Mouse (Mus musculus): Measurements from ENCODE around the gene Hccs. TPM values are rescaled to one million over a fixed set of nuclear protein-coding genes. Genes with fewer than 3 reads are reported as not detected.

The Hccs gene
- total RNA-seq (2023) = 19.7 to 26.5 TPM (median 23.7 TPM) in 4 replicates

DNA sequence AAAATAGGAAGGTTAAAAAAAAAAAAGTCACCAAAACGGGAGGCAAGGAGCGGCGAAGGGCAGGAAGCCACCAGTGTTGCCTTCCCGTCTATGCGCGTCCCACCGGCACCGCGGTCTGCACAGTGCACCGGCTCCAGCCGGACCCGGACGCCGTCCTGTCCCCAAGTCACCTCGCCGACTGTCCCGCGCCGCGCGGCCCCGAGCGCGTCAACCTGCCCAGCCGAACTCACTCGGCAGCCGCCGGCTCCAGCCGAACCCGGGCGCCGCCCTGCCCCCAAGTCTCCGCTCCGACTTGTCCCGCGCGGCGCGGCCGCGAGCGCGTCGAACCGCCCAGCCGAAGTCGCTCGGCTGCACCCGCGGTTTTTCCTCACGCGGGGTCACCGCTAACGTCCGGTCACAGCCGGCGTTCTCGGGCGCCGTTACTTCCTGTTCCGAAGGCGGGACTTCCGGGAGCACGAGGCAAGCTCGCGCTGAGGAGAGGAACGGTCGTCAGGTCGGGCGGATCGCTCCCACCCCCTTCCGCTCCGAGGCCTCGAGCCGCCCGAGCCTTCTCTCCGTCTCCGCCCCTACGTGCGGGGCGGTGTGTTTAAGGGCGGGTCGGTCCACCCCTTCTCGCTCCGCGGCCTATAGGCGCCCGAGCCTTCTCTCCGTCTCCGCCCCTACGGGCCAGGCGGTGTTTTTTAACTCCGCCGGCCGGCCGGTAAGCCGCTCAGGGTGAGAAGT lies at the start of gene Hccs:
Gene Hccs (minus strand): TSS at position 428 of the 723 bp plus-strand sequence.

Other genes with a start within 250 kb of the Hccs start
- gene Amelx, start 133.2 kb downstream of the Hccs start, total RNA-seq (2023) = not detected in 4 replicates

All from B cell, adult 62 days (primary cell).